Mouse (Mus musculus): ENCODE results near the gene Sfxn3.
"Not testable (repeated sequence)": the region's sequence is repeated elsewhere in the genome, so short reads cannot be mapped to it uniquely, and the experiment has no call there.

Gene Sfxn3

DNA sequence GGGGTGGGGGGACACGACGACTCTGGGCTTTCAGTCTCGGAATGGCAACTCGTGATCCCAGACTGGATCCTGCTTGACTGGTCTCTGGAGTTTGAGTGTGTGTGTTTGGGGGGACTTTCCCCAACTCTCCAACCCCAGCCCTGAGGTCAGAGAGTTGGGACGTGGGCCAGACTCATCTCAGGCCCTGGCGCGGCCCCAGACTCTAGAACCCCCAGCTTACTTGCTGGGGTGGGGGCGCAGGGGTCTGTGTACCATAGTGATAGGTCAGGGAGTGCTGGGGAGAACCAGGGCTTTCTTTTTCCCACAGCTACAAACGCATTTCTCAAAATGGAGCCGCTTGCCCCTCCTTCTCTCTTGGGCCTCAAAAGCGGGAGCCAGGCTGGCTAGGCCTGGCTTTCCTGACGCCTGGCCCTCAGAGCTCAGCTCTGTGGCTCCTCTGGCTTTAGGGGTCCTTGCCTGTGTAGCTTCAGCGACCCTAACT, 28.9 kb upstream of the Sfxn3 start:
- no peak for DNase-seq (ENCODE audit: low spot score in 2 of 2)

DNA sequence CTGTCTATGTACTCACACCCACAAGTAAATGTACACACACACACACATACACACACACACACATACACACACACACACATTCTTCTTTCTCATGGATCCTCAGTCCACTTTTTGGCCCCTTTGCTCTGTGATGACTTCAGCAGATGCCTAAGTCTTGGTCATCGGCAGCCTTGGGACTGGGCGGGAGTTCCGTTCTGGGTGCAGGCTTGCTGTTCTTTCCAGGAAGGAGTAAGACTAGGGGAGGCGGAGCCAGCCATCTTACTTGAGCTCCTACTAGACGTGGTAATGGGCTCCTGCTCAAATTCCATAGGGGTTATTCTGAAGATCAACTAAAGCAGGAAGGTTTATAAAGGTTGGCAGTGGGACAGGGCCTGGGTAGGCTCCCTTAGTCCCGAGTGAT, 27.0 kb upstream of the Sfxn3 start:
- DNase-seq (ENCODE audit: low spot score in 2 of 2): no peak

- DNase-seq (ENCODE audit: low spot score in 2 of 2): no peak
These were observed 25.9 kb upstream of the Sfxn3 start for GRCm38 (mm10) chr19:45021362-45021761.

- DNase-seq (ENCODE audit: low spot score in 2 of 2): no peak
These were observed 23.3 kb upstream of the Sfxn3 start for GRCm38 (mm10) chr19:45023993-45024392.

DNA sequence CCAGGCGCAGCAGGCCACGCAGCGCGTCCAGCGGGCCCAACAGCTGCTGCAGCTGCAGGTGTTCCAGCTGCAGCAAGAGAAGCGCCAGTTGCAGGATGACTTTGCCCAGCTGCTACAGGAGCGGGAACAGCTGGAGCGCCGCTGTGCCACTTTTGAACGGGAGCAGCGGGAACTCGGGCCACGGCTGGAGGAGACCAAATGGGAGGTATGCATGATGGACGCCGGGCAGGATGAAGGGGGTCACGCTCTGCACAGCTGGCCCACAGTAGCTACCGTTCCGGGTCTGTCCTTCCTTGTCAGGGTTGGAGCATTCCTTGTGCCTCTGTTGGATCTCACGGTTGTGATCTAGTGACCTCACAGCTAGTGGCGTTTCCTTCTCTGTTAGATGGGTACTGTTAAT, 22.5 kb upstream of the Sfxn3 start:
- no peak for DNase-seq (ENCODE audit: low spot score in 2 of 2)

DNA sequence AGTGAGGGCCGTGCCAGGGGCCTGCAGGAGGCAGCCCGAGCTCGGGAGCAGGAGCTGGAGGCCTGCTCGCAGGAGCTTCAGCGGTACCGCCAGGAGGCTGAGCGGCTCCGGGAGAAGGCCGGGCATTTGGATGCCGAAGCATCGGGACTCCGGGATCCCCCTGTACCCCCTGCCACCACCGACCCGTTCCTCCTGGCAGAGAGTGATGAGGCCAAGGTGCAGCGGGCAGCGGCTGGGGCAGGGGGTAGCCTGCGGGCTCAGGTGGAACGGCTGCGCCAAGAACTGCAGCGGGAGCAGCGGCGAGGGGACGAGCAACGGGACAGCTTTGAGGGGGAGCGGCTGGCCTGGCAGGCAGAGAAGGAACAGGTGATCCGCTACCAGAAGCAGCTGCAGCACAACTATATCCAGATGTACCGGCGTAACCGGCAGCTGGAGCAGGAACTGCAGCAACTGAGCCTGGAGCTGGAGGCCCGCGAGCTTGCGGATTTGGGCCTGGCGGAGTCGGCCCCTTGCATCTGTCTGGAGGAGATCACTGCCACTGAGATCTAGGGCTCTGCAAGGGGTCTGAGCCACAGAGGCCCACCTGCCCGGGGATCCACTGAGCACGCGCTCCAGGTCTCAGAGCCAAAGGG, 21.2 kb upstream of the Sfxn3 start:
- DNase-seq (ENCODE audit: low spot score in 2 of 2): no peak

GRCm38 (mm10) chr19:45026958-45027670, 20.2 kb upstream of the Sfxn3 start:
- no peak for DNase-seq (ENCODE audit: low spot score in 2 of 2)

GRCm38 (mm10) chr19:45027848-45028247, 19.5 kb upstream of the Sfxn3 start:
- no peak for DNase-seq (ENCODE audit: low spot score in 2 of 2)

DNA sequence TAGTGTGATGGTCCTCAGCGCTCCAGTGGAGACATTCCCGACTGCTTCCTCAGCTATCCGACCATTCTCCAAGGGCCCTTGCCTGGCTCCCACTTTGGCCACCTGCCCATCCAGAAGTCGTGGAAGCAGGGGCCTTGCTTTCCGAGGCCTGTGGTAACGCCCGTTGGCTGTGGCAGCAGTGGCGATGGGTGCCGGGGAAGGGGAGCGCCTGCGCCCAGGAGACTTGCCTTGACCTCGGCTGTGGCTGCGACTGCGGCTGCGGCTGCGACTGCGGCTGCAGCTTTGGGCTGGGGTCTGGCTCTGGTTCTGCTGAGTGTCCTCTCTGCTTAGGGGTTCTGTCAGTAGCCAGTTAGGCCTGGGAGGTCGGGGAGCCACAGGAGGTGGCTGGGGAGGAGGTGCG, 18.6 kb upstream of the Sfxn3 start:
- no peak for DNase-seq (ENCODE audit: low spot score in 2 of 2)

DNA sequence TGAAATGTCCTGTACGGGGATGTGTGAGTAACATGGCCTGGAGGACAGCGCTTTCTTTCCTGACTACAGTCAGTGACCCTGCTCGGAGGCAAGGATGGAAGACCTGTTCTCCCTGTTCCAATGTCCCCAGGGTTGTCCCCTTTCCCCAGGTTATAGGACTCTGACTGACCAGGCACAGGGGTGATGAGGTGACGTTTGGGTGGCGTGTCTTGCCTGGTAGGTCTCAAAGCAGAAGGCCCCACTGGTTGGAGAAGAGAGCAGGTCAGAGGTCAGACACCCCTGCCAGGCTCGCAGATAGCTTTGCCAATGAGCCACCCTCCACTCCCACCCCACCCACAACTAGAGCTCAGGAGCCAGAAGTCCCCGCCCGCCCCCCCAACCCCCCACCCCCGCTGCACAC, 17.7 kb upstream of the Sfxn3 start:
- no peak for DNase-seq (ENCODE audit: low spot score in 2 of 2)

GRCm38 (mm10) chr19:45030111-45030510, 17.2 kb upstream of the Sfxn3 start:
- no peak for DNase-seq (ENCODE audit: low spot score in 2 of 2)

DNA sequence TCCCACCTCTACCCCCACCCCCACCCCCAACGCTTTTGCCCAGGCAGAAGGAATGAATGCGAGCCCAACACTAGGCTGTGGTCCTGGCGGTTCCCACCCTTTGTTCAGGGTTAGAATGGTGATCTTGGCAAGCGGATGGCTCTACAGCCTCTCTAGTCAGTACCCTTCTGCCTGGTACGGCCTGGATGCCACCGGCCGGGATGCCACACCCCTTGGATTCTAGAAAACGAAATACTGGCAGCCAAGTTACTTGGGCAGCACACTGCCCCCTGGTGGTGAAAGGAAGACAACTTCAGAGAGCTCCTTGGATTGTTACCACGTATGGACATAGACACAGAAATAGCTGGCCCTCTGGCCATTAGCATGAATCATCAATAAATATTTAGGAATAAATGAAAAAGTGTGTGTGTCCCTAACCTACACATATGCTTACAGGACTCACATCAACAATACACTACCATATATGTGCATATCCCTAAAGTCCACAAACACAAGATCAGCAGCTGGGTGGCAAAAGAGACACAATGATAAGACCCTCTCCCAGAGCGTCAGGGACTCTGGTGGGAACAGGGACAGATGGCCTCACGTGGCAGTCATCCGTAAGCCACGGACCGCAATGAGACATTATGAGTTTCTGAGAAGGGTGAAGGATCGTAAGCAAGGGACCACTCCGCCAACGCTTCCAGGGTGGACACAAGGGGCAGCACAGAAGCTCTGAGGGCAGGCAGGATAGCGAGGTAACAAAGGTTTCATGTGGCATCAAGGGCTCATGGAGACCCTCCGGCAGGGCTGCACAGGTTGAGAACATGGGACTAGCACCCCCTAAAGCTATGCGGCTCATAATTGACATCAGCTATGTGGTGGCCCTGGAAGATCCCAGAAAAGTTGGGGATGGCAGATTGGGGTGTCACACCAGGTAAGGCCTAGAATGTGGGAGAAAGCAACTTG, 16.3 kb upstream of the Sfxn3 start:
- peak; percentile 58 to 74 for DNase-seq (ENCODE audit: low spot score in 2 of 2)

DNA sequence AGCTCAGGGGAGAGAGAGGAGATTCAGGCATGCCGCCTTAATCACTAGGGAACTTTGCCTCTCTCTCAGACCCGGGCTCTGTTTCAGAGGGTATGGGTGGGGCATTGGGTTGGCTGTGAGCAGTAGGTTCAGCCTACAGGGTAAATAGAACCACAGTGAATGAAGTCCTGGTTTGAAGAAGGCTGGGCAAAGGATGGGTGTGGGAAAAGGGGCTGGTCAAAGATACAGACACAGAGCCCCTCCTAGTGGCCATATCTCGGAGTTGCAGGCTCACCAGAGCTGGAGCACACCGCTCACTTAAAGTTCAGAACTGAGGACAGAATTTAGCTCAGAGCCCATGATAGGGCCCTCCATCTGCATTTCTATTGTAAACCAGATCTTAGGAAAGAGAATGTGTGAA, 15.5 kb upstream of the Sfxn3 start:
- peak; percentile 63 to 64 for DNase-seq (ENCODE audit: low spot score in 2 of 2)

DNA sequence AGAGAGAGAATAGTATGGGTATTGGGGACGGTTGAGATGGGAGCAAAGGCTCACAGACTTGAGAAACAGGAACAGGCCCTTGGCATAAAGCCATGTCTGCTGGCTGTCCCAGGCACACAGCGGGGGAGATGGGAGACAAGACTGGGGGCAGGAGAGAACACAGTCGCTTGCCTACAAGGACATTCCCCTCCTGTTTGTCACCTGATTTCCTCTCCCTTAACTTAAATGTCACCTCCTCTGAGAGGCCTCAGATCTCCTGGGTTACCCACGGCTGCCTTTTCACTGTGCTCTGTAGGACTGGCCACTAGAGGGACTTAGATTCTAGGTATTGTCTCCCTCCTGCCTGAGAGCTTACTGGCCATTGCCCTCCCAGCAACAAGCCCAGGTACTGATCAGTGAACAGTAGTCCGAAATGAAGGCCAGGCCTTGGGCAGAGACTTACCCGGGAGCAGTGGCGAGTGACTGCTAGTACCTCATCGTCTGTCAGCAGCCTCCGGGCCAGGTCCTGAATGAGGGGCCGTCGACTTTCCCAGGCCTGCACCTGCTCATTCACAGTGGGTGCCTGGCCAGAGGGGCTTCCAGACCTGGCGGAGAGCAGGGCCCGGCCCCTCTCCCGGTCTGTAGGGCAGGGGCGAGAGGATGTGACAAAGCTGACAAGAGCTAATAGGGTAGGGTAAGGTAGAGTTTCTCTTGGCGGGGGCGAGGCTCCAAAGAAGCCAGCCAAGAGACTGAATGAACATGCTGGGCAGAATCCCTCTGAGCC, 14.6 kb upstream of the Sfxn3 start:
- DNase-seq (ENCODE audit: low spot score in 2 of 2): no peak

- DNase-seq (ENCODE audit: low spot score in 2 of 2): no peak
These were observed 10.4 kb upstream of the Sfxn3 start for GRCm38 (mm10) chr19:45036867-45037266.

- not testable (repeated sequence) for DNase-seq (ENCODE audit: low spot score in 2 of 2)
These were observed 9.1 kb upstream of the Sfxn3 start for GRCm38 (mm10) chr19:45038198-45038597.

- DNase-seq (ENCODE audit: low spot score in 2 of 2): no peak
These were observed 7.1 kb upstream of the Sfxn3 start for GRCm38 (mm10) chr19:45040214-45040613.

DNA sequence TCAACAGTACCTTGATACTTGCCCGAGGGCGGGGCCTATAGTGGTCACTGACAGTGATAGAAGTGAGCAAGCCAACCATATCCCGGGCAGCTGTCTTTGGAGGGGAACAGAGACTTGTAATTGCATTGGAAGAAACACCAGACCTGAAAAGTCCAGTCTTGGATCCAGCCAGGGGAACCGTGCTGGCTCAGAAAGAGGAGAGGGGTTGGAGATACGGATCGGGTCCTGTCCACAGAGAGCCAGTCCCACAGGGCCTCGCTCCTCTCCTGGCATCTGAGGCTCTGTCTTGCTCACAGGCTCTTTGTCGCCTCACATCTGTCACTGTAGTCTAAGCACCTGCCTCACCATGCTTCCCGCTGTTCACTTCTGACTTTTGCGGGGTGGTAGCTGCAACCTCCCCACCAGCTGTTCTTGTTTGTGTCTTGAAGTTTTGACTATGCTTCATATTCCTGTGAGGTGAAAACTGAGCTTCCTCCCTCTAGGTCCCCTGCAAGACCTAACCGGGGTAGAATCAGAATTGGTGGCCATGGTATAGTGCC, 2.8 kb upstream of the Sfxn3 start:
- DNase-seq (ENCODE audit: low spot score in 2 of 2): no peak

- no peak for DNase-seq (ENCODE audit: low spot score in 2 of 2)
These were observed 2.1 kb upstream of the Sfxn3 start for GRCm38 (mm10) chr19:45045236-45045635.

DNA sequence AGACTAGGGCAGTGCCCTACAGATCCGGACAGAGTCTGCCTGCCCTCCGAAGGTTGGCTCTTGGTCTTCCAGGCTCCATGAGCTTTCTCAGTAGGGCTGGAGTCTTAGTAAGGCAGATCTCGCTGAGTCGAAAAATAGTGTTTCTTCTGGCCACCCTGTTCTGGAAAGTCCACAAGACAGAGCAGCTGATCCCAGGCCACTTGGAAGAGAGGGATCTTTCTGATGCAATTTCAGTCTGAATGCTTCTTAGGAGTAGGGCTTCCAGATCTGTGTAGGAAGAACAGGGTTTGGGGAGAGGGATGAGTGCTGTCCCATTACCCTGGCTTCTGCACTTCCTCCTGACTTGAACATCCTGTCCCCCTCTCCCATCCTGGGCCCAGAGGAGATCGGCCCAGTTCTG, 1.7 kb upstream of the Sfxn3 start, which contains the start of gene Pdzd7:
Gene Pdzd7, minus strand, starts transcription at position 67 of the 400 bp plus-strand sequence.
- DNase-seq (ENCODE audit: low spot score in 2 of 2): no peak

Data from frontal cortex, postnatal 25 days (tissue).